Mouse (Mus musculus): ENCODE results near the gene Mapk1. TPM values are rescaled to one million over a fixed set of nuclear protein-coding genes. Genes with fewer than 3 reads are reported as not detected.

The Mapk1 gene
- 183 and 184 TPM in 2 replicates for polyA plus RNA-seq (2015; fragmentation: Nextera tagmentation; extraction: Ambion mirVana)

DNA sequence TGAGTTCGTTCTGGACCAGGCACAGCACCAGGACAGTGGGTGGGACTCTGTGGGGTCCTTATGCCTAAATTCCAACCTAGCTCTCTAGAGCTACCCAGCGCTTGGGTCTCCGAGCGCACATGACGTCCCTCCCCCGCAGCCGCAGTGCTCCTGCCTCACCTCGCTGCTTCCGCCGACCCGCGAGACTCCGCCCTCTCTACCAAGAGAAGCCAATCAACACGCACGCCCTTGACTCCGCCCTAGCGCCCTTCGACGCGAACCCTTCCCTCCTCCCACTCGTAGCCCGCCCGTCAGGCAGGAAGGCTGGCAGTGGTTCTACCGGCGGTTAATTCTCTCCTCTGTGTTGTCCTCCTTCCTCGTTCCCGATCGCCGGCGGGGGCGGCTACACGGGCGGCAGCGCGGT is at the start of gene Mapk1:
Gene Mapk1 (plus strand): TSS at position 252 of the 403 bp plus-strand sequence.
- whole genome bisulfite sequencing: 1% methylated on average over 34 of the region's 35 CpGs
- peak within 1 kb of the TSS; percentile 97 for H3K27ac ChIP-seq (ENCODE audit: low read depth, low read length)

GRCm38 (mm10) chr16:16939543-16939942 is 43.6 kb upstream of the Mapk1 start:
- H3K4me1 ChIP-seq (ENCODE audit: control insufficient read depth, insufficient read depth, low read depth, low read length): no peaks in the 10 kb centered on the region
- no peaks in the 10 kb centered on the region for H3K27me3 ChIP-seq (replicated peaks; ENCODE audit: control insufficient read depth, insufficient read depth, low read length)
- H3K4me3 ChIP-seq (ENCODE audit: low read length): no peak overlapping the region
- 0 out of 2 replicates have a peak, but pooled peaks cover 2% of the 10 kb centered on the region for H3K9me3 ChIP-seq (ENCODE audit: control insufficient read depth, low read length)
- no peaks in the 10 kb centered on the region for H3K36me3 ChIP-seq (ENCODE audit: control insufficient read depth, insufficient read depth, low read length)
- 95% methylated on average over 9 of the region's 9 CpGs for WGBS
- H3K4me2 ChIP-seq (ENCODE audit: low read length): no peak overlapping the region
- H3K27ac ChIP-seq (ENCODE audit: low read depth, low read length): no peak overlapping the region
- H3K9ac ChIP-seq (ENCODE audit: low read depth, low read length): no peak overlapping the region
- no peak for ATAC-seq

More for the DNA sequence above, at the start of gene Mapk1:
- Histone ChIP-seq H3K4me3 (ENCODE audit: low read length) (peak within 1 kb of the TSS; percentile 98), H3K36me3 (ENCODE audit: control insufficient read depth, insufficient read depth, low read length) (peaks cover 4% of the 10 kb centered on the region; the same call in 1 of the 2 replicates), H3K9ac (ENCODE audit: low read depth, low read length) (peak within 1 kb of the TSS; percentile 95), H3K27me3 (replicated peaks; ENCODE audit: control insufficient read depth, insufficient read depth, low read length) (no peaks in the 10 kb centered on the region), H3K9me3 (ENCODE audit: control insufficient read depth, low read length) (no peaks in the 10 kb centered on the region), H3K4me2 (ENCODE audit: low read length) (peak within 1 kb of the TSS; percentile 79), H3K4me1 (ENCODE audit: control insufficient read depth, insufficient read depth, low read depth, low read length) (peaks cover 18% of the 10 kb centered on the region)
- ATAC-seq: peak; percentile 98

GRCm38 (mm10) chr16:16941078-16941477 is 42.1 kb upstream of the Mapk1 start:
- Histone ChIP-seq H3K4me2 (ENCODE audit: low read length) (no peak overlapping the region), H3K9me3 (ENCODE audit: control insufficient read depth, low read length) (0 out of 2 replicates have a peak, but pooled peaks cover 2% of the 10 kb centered on the region), H3K36me3 (ENCODE audit: control insufficient read depth, insufficient read depth, low read length) (no peaks in the 10 kb centered on the region), H3K4me1 (ENCODE audit: control insufficient read depth, insufficient read depth, low read depth, low read length) (no peaks in the 10 kb centered on the region), H3K9ac (ENCODE audit: low read depth, low read length) (no peak overlapping the region), H3K27ac (ENCODE audit: low read depth, low read length) (no peak overlapping the region), H3K4me3 (ENCODE audit: low read length) (no peak overlapping the region), H3K27me3 (replicated peaks; ENCODE audit: control insufficient read depth, insufficient read depth, low read length) (no peaks in the 10 kb centered on the region)
- ATAC-seq: peak; percentile 42
- WGBS: 87% methylated on average over 2 of the region's 2 CpGs

- H3K9me3 ChIP-seq (ENCODE audit: control insufficient read depth, low read length): no peaks in the 10 kb centered on the region
- H3K4me1 ChIP-seq (ENCODE audit: control insufficient read depth, insufficient read depth, low read depth, low read length): no peaks in the 10 kb centered on the region
- H3K36me3 ChIP-seq (ENCODE audit: control insufficient read depth, insufficient read depth, low read length): no peaks in the 10 kb centered on the region
- 0 out of 2 replicates have a peak, but pooled peaks have one; percentile 63 for ATAC-seq
- H3K9ac ChIP-seq (ENCODE audit: low read depth, low read length): no peak overlapping the region
- WGBS: 28% methylated on average over 2 of the region's 5 CpGs
- no peak overlapping the region for H3K4me3 ChIP-seq (ENCODE audit: low read length)
- no peak overlapping the region for H3K27ac ChIP-seq (ENCODE audit: low read depth, low read length)
- H3K4me2 ChIP-seq (ENCODE audit: low read length): no peak overlapping the region
- H3K27me3 ChIP-seq (replicated peaks; ENCODE audit: control insufficient read depth, insufficient read depth, low read length): no peaks in the 10 kb centered on the region
Observed at GRCm38 (mm10) chr16:16958575-16958974, 24.6 kb upstream of the Mapk1 start.

DNA sequence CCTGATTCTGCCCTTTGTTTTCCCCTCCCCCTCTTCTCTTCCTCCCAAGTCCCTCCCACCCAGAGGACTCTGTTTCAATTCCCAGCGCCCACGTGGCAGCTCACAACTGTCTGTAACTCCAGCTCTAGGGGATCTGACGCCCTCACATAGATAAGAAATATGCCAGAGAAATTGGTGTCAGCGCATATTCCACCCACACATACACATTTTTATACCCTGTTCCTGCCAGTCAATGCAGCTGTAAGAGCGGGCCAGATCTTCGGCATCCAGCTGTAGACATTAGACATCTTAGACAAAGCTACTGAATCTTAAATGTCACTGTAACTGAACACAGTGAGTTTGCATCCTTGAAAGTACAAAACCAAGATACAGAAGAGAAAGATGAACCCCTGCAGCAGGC is 23.3 kb upstream of the Mapk1 start:
- no peak overlapping the region for H3K4me3 ChIP-seq (ENCODE audit: low read length)

DNA sequence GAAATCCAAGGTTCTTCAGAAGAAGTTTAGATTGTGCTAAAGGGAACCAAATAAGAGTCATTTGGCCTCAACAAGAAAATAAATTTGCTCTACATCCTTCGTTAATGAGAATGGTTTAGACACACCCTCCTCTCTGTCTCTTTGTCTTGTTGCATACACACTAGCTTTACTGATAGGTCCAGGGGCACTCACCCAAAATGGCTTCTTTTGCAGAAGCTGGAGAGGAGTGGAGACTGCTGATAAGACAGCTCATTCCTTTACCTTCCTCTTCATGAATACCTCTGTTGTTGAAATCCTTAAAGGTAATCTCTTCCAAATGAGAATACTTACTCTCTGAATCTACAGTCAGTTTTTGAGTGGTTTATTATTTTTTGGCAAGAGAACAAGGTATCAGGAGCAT is 18.0 kb upstream of the Mapk1 start:
- H3K27me3 ChIP-seq (replicated peaks; ENCODE audit: control insufficient read depth, insufficient read depth, low read length): no peaks in the 10 kb centered on the region
- no peaks in the 10 kb centered on the region for H3K36me3 ChIP-seq (ENCODE audit: control insufficient read depth, insufficient read depth, low read length)
- WGBS: 83% methylated on average over 1 of the region's 1 CpGs
- H3K4me1 ChIP-seq (ENCODE audit: control insufficient read depth, insufficient read depth, low read depth, low read length): no peaks in the 10 kb centered on the region
- H3K4me2 ChIP-seq (ENCODE audit: low read length): no peak overlapping the region
- no peak overlapping the region for H3K27ac ChIP-seq (ENCODE audit: low read depth, low read length)
- no peak overlapping the region for H3K9ac ChIP-seq (ENCODE audit: low read depth, low read length)
- no peaks in the 10 kb centered on the region for H3K9me3 ChIP-seq (ENCODE audit: control insufficient read depth, low read length)
- no peak for ATAC-seq
- H3K4me3 ChIP-seq (ENCODE audit: low read length): no peak overlapping the region

More for the DNA sequence above, 23.3 kb upstream of the Mapk1 start:
- H3K27me3 ChIP-seq (replicated peaks; ENCODE audit: control insufficient read depth, insufficient read depth, low read length): no peaks in the 10 kb centered on the region
- 85% methylated on average over 6 of the region's 6 CpGs for WGBS
- ATAC-seq: no peak
- H3K4me1 ChIP-seq (ENCODE audit: control insufficient read depth, insufficient read depth, low read depth, low read length): no peaks in the 10 kb centered on the region
- H3K36me3 ChIP-seq (ENCODE audit: control insufficient read depth, insufficient read depth, low read length): no peaks in the 10 kb centered on the region
- H3K9ac ChIP-seq (ENCODE audit: low read depth, low read length): no peak overlapping the region
- no peak overlapping the region for H3K4me2 ChIP-seq (ENCODE audit: low read length)
- H3K9me3 ChIP-seq (ENCODE audit: control insufficient read depth, low read length): no peaks in the 10 kb centered on the region
- no peak overlapping the region for H3K27ac ChIP-seq (ENCODE audit: low read depth, low read length)

GRCm38 (mm10) chr16:16966290-16966689 is 16.9 kb upstream of the Mapk1 start:
- Histone ChIP-seq H3K9me3 (ENCODE audit: control insufficient read depth, low read length) (no peaks in the 10 kb centered on the region), H3K4me2 (ENCODE audit: low read length) (no peak overlapping the region), H3K36me3 (ENCODE audit: control insufficient read depth, insufficient read depth, low read length) (no peaks in the 10 kb centered on the region), H3K4me1 (ENCODE audit: control insufficient read depth, insufficient read depth, low read depth, low read length) (no peaks in the 10 kb centered on the region), H3K27ac (ENCODE audit: low read depth, low read length) (no peak overlapping the region), H3K9ac (ENCODE audit: low read depth, low read length) (no peak overlapping the region), H3K4me3 (ENCODE audit: low read length) (no peak overlapping the region), H3K27me3 (replicated peaks; ENCODE audit: control insufficient read depth, insufficient read depth, low read length) (no peaks in the 10 kb centered on the region)
- ATAC-seq: no peak

DNA sequence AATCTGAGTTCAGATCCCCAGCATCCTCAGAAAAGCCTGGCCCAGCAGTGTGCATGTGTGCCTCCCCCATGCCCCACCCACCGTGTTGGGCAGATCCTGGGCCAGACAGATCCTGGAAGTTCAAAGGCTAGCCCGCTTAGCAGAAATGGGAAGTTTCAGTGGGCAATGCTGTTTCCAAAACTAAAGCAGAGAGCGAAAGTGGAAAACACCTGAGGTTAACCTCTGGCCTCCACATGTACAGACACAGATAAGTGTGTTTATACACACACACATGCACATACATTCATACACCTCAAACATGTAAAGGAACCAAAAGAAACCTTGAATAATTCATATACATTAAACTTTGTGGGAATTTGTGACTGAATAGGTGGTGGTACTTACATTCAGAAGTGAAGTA is 5.1 kb upstream of the Mapk1 start:
- H3K4me3 ChIP-seq (ENCODE audit: low read length): no peak overlapping the region
- H3K36me3 ChIP-seq (ENCODE audit: control insufficient read depth, insufficient read depth, low read length): no peaks in the 10 kb centered on the region
- no peak overlapping the region for H3K9ac ChIP-seq (ENCODE audit: low read depth, low read length)
- 84% methylated on average over 3 of the region's 3 CpGs for WGBS
- H3K27ac ChIP-seq (ENCODE audit: low read depth, low read length): no peak overlapping the region
- 0 out of 2 replicates have a peak, but pooled peaks cover 3% of the 10 kb centered on the region for H3K4me1 ChIP-seq (ENCODE audit: control insufficient read depth, insufficient read depth, low read depth, low read length)
- no peaks in the 10 kb centered on the region for H3K27me3 ChIP-seq (replicated peaks; ENCODE audit: control insufficient read depth, insufficient read depth, low read length)
- no peak overlapping the region for H3K4me2 ChIP-seq (ENCODE audit: low read length)
- no peak for ATAC-seq
- 0 out of 2 replicates have a peak, but pooled peaks cover 2% of the 10 kb centered on the region for H3K9me3 ChIP-seq (ENCODE audit: control insufficient read depth, low read length)

DNA sequence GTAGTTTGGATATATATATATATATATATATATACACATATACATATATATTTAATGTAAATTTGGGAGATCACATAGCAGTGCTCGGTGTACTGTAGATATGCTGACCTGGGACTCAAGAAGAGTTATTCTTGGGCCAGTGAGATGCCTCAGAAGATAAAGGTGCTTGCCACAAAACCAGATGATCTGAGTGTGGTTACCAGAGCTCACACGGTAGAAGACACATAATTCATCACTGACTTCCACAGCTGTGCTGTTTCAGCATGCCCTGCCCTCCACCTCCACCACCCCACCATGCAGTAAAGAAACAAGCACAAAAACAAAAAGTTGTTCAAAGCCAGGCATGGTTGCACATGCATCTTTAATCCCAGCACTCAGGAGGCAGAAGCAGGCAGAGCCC is 4.4 kb upstream of the Mapk1 start:
- Histone ChIP-seq H3K4me2 (ENCODE audit: low read length) (no peak overlapping the region), H3K36me3 (ENCODE audit: control insufficient read depth, insufficient read depth, low read length) (no peaks in the 10 kb centered on the region), H3K4me3 (ENCODE audit: low read length) (no peak overlapping the region), H3K9ac (ENCODE audit: low read depth, low read length) (no peak overlapping the region), H3K27ac (ENCODE audit: low read depth, low read length) (no peak overlapping the region), H3K4me1 (ENCODE audit: control insufficient read depth, insufficient read depth, low read depth, low read length) (0 out of 2 replicates have a peak, but pooled peaks cover 3% of the 10 kb centered on the region), H3K27me3 (replicated peaks; ENCODE audit: control insufficient read depth, insufficient read depth, low read length) (no peaks in the 10 kb centered on the region), H3K9me3 (ENCODE audit: control insufficient read depth, low read length) (0 out of 2 replicates have a peak, but pooled peaks cover 2% of the 10 kb centered on the region)
- 86% methylated on average over 2 of the region's 2 CpGs for WGBS
- no peak for ATAC-seq

All from hindbrain, embryonic 16.5 days (tissue).